Mouse (Mus musculus) thymus, postnatal 0 days (tissue): ENCODE results near the gene Arf6. TPM values are rescaled to one million over a fixed set of nuclear protein-coding genes. Genes with fewer than 3 reads are reported as not detected.
"Not testable (repeated sequence)": the region's sequence is repeated elsewhere in the genome, so short reads cannot be mapped to it uniquely, and the experiment has no call there.

Experiments
- DNase-seq: peaks from one replicate; pipeline ENCODE4 v3.0.0-alpha.2; 2015; ENCODE audit warnings: low spot score
- polyA plus RNA-seq: library from polyadenylated mRNA; unstranded; fragments of >200 nt; fragmentation: Nextera tagmentation; extraction: Ambion mirVana; gene quantifications from 2 replicates; pipeline ENCODE4 v1.2.1, GENCODE M21; 2015

Gene Arf6
- 93.8 and 123 TPM in 2 replicates for polyA plus RNA-seq

DNA sequence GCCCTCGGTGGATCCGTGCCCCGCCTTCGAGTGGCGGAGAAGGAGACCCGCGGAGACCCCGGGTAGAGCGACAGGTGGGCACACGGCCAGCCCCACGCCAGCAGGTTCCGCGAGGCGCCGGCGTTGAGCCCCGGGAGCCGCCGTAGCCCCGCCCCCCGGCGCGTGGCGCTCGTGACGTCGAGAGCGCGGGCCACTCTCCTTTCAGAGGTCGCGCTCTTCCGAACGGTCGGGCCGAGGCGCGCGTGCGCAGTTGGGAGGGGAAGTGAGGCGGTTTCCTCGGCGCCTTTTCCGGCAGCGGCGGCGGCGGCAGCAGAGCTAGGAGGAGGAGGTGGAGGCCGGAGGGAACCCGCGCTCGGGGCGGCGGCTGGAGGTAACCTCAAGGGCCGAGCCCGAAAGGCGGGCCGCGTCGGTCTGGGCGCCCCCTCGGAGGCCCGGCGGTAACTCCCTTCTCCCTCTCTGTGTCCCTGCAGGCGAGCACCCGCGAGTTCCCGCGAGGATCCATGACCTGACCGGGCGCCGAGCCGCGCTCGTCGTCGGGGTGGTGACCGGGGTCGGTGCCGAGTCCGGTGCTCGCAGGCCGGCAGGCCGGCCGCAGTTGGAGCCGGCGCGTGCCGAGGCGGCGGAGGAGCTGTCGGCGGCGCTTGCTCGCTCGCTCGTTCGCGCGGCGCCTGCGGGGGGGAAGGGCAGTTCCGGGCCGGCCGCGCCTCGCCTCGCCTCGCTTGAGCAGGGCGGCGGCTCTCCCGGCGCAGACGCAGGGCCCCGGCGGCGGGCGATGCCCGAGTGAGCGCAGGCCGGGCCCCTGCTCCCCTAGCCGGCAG is at the start of gene Arf6, which contains the start of gene Gm9887:
TSS of gene Arf6 (plus strand) at position 297 of the 818 bp plus-strand sequence.
TSS of gene Gm9887 (minus strand) at position 605 of the 818 bp plus-strand sequence.
- DNase-seq, result peak; percentile 98

DNA sequence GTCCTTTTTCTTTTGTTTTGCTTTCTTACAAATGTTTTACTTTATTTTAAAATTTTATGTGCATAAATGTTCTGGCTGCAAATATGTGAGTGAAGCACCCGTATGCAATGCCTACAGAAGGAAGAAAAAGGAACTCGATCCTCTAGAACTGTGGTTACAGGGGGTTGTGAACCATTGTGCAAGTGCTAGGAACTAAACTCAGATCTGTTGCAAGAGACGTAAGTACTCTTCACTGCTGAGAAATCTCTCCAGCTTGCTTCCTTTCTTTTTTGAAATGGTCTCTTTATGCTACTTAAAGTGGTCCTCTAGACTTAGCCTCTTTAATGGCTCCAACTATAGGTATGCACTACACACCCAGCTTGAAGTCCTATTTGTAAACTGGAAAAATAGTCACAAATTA is 40.8 kb upstream of the Arf6 start:
- DNase-seq, result no peak

DNA sequence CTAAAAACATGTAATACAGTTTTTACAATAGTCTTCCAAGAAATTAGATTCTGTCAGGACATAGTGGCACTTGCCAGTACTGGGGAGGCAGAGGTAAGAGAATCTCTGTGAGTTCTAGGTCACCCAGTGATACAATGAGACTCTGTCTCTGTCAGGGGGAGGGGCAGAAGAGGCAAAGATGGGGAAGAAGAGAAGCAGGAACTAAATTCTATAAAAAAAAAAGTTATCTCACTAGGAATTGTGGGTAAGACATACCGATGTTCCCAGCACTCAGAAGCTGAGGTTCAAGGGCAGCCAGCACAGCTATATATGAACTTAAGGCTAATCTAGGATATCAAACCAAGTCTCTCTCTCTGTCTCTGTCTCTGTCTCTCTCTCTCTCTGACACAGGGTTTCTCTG is 39.8 kb upstream of the Arf6 start:
- no peak for DNase-seq

DNA sequence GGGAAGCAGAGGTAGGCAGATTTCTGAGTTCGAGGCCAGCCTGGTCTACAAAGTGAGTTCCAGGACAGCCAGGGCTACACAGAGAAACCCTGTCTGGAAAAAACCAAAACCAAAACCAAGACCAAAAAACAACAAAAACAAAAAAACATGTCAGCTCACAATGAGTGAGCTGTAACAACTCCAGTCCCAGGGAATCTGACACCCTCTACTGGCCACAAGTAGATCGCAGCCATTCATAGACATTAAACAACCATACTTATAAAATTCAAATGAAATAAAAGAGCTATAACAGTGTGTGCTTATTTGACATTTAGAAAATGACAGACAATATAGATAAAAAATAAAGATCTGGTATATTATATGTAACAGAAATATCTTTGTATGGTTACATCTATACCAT is 38.4 kb upstream of the Arf6 start:
- DNase-seq, result peak; percentile 55

DNA sequence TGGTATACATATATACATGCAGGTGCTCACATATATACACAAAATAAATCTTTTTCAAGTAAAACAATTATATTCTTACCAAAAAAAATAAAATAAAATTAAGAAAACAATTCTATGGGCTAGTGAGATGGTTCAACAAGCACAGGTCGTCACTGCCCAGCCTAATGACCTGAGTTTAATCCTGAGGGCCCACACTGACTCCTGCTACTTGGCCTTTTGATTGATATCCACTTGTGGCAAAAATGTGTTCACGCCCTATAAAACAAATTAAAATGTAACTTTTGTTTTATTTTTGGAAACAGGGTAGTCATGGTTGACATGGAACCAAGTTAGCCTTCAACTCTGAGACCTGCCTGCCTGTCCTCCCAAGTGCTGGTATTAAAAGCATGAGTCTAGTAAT is 22.0 kb upstream of the Arf6 start:
- no peak for DNase-seq

DNA sequence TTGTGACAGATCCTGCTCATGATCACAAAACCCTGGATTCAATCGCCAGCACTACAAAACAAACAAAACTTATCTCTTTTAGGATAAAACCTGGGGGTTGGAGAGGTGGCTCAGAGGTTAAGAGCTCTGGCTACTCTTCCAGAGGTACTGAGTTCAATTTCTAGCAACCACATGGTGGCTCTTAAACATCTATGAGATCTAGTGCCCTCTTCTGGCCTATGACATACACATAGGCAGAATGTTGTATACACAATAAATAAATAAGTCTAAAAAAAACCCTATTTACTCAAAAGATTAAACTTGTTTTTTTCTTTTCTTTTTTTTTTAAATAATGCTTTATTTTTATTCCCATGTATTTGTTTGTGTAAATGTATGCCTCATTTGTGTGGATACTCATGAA is 20.3 kb upstream of the Arf6 start:
- DNase-seq, result no peak

DNA sequence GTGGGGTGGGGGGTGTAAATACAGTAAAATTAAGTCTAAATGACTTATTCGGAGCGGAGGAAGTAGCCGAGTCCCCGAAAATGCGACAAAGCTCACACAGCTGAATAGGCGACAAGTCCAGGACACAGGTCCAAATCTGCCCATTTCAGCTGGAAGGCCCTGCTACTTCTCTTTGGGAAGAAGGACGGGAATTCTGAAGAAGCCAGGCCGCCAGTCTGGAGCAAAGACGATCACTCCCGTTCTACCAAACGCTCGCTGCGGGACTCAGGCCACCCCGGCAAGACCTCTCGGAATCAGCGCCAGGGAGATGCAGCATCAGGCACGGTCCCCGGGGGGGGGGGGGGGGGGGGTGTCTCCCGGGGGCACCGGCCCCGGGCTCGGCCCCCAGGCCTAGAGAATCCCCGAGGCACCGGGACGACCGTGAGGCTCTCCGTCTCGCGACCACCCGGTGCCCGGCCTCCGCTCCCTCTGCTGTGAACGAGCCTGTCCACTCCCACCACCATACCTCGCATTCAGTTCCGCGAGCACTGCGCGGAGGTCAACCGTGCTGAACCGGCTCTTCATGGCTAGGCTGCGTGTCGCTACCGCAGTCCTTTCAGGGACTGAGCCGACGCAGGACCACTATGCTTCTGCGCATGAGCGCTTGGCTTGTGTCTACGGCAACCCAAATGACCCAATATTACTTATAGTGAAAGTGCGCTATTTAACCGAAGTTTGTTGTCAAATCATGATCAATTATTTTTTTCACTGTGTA is 15.2 kb upstream of the Arf6 start, which contains the start of gene Nemf:
TSS of gene Nemf (minus strand) at position 620 of the 754 bp plus-strand sequence.
- DNase-seq, result peak; percentile 85

DNA sequence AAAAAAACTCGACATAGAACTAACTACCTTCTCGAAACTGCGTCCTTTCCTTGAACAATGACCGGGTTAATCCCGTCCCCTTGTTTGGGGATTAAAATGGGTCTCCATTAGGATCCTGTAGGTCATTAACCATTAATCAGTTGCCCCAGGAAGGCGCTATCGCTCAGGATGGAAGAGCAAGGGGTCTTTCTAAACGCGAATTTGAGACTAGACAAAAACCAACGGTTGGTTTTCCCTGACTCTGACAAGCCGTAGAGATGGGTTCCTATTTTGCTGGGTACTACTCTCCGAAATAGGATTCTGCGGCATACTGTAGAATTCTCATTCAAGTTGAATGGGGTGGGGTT is 14.7 kb upstream of the Arf6 start:
- DNase-seq, result no peak

DNA sequence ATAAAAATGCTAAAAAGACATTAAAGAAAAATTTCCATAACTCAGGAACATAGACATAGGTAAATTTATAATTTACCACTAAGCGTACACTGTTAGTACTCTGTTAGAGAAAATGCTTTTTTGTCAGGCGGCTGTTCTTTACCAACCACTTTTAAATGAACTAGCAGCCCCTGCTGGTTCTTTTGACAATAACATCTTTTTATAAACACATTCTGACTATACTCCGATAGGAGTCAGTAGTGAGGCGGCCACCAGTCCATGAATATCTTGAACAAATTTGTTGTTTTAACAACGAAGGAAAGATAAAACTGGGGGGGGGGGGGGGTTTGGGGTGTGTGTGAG is 11.3 kb upstream of the Arf6 start:
- DNase-seq, result peak; percentile 82

DNA sequence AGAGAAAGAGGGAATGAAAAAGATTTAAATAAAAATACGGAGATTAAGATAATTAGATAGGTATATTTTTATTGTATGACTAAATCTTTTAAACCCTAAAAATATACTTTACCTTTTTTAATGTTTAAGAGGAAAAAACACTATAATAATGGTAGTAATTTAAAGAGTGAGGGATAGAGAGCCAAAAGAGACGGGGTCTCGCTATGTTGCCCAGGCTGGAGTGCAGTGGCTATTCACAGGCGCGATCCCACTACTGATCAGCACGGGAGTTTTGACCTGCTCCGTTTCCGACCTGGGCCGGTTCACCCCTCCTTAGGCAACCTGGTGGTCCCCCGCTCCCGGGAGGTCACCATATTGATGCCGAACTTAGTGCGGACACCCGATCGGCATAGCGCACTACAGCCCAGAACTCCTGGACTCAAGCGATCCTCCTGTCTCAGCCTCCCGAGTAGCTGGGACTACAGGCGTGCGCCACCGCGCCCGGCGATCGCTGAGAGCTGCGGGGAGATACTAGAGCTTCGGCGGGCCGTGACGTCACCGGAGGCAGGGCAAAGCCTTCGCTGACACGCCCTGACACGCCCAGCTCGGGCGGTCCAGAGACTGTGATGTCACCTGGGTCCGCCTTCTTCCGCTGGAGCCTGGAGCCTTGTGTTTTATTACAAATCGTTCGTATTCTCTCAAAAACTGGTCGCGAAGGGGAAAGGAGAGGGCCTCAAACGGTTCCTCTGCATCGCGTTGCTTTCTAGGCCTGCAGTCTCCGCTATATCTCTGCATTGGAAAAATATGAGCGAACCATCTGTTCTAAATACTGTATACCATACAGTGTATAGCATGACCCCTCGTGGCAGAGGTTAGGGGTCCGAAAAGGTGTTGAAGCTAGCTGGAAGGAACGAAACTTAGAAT is 10.7 kb upstream of the Arf6 start:
- peak; percentile 99 for DNase-seq

DNA sequence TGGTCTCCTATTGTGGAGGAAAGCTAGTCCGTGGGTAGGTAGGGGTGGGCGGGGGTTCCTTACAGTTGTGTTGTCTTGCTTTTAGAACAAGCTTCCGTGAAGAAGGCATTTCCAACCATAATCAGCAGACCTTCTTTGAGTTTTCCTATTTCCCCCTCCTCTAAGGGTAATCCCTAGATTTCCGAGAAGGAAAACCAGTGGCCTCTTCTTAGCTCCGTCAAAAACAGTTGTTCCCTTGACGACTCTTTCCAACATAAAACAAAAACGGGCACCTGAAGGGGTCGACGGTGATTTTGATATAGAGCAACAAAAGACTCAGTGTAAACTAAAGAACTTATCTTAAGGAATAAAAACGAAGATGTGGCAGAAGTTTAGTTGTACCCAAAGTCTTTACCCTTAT is 10.0 kb upstream of the Arf6 start:
- no peak for DNase-seq

DNA sequence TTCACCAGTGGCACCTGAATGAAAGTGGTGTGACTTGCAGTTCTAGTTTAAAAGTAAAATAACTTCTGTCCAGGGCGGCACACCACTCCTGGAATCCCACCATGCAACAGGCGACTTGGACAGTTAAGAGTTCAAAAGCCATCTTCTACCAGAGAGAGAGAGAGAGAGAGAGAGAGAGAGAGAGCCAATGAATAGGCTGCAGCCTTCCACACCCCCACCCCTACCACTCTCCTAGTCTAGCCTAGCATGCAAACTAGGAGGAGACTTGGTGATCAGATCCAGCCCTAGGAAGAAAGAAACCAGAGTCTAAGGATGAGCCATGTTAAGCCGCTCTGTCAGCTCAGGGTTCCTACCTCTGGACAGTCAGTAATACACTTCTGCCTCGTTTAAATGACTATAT is 9.6 kb upstream of the Arf6 start:
- DNase-seq, result peak; percentile 32

DNA sequence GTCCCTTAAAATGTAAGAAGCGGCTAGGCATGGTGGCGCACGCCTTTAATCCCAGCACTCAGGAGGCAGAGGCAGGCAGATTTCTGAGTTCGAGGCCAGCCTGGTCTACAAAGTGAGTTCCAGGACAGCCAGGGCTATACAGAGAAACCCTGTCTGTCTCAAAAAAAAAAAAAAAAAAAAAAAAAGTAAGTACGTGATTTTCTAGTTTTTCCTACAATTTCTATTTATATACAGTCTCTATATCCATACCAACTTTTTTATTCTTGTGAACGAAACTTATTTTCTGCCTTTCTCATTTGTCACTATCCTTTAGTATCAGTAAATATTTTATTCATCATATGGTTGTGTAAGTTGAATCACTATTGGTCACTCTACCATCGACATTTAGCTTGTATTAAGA is 8.8 kb upstream of the Arf6 start:
- DNase-seq, result not testable (repeated sequence)

DNA sequence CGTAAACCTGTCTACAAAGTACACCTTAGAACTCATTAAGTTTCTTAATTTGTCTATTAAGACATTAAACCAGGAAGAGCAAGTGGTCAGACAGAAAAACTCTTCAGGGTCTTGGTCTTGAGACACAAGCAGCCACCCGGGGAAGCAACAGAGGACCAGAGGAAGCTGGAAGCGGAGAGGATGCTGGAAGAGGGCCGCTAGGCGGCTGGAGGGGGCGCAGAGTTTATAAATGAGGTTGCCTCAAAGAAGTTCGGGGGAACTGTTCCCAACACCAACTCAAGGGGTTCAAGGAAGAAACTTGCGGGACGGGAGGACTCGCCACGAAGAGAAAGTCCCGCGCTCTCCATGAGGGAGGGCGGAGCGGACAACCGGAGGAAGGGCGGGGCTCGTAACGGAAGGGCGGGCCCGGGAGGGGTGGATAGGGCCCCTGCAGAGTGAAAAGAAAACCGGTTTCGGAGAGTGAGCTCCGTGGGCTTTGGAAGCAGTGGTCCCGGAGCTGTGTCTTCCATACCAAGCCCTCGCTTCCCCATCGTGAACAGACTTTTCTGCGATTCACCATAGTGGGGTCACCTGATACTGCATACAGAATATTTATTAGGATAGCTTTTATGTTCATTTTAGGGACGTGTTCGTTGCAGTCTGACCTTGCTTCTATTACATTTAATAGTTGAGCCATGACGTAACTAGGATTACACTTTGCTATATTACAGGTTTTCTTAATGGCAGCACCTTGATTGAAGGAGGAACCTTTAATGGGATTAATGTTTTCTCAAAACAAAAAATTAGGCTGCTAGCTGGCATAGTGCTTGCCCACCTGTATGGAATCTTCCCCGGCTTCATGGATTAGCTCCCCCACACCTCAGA is 7.8 kb upstream of the Arf6 start:
- peak; percentile 78 for DNase-seq

DNA sequence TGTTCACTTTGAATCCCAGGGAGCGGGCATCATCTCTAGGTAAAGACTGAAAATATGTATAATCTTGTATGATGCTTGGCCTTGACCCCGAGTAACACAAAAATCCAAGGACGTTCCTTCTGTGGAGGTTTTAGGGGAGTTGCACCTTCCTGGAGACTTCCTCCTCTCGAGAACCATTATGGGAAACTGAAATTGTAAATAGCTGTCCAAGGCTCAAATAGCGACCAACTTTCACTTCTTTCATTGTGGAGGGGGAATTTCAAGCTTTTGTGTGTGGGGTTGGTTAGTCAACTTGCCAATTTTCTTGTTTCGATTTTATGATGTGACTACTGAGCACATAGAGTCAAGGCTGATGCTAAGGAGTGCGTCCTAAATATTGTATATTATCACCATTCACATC is 6.2 kb upstream of the Arf6 start:
- DNase-seq, result no peak

DNA sequence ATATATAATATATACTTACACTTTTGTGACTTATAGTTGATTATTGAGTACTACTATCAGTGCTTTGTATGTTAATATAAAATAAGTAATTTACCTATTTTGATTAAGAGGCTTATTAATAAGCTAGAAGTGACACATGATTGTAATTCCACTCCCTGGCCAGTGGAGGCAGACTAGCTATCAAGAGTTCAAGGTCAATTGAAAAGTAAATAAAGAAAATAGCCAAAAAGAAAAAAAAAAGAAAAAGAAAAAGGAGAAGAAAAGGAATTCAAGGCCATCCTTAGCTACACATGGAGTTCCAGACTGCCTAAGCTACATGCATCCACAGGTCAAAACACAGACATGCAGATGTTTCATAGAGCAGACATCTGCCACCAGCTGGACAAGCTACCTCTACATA is 5.5 kb upstream of the Arf6 start:
- DNase-seq, result no peak

DNA sequence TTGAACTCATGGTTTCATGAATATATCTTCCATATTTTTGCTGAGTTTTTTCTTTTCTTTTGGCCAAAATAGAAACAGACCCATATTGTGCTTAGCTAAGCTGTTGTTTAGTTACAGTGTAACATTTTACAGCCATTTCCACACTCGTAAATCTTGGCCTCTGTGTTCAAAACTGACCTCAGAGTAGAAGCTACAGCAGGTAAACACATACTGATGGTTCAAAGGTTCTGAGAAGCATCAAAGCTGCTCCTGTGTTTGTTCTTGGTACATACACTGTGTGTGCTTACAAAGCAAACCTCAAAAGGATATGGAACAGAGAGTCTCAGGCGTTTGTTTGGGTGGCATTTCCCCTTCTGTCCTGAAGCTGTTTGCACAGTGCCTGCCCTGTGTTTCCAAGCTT is 4.4 kb upstream of the Arf6 start:
- peak; percentile 38 for DNase-seq

DNA sequence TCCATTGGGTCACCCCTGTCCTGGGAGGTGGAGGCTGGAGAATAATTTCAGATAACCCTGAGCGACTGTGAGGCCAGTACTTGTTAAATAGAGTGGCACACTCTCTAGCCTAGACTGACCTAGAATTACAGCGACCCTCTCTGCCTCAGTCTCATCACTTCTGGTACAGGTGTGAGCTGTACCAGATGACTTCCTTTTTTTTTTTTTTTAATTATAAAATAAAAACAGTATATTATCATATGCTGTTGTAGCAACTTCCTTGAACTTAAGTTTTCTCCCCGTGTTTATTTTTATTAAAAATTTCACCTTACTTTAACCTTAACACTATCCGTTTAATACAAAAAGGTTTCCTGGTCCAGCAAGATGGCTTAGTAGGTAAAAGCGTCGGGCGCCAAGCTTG is 1.0 kb upstream of the Arf6 start:
- no peak for DNase-seq

DNA sequence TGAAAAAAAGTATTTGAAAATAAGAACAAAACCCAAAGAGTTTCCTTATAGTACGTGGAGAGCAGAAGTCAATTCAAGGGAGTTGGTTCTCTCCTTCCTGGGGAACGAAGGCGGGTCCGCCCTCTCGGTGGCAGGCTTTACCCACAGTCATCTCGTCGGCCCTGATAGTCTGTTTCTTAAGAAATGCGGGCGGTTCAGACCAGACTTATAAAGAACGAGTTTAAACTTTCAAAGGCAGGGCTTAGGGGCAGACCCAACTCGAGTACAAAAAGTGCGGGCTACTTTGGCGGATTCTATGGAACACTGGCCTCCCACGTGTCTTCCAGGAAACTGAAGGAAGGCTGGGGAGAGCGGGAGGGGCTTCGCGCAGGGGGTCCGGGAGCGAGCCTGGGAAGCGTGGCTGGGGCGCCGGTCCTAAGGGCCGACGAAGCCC is 513 bp upstream of the Arf6 start:
- peak; percentile 86 for DNase-seq

DNA sequence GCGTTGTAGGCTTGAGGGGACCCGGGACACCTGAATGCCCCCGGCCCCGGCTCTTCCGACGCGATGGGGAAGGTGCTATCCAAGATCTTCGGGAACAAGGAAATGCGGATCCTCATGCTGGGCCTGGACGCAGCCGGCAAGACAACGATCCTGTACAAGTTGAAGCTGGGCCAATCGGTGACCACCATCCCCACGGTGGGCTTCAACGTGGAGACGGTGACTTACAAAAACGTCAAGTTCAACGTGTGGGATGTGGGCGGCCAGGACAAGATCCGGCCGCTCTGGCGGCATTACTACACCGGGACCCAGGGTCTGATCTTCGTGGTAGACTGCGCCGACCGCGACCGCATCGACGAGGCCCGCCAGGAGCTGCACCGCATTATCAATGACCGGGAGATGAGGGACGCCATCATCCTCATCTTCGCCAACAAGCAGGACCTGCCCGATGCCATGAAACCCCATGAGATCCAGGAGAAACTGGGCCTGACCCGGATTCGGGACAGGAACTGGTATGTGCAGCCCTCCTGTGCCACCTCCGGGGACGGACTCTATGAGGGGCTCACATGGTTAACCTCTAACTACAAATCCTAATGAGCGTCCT is 881 bp downstream of the Arf6 start:
- peak; percentile 35 for DNase-seq
